Mouse (Mus musculus): ENCODE measurements around the gene Ankrd11. TPM values are rescaled to one million over a fixed set of nuclear protein-coding genes. Genes with fewer than 3 reads are reported as not detected.
A peak's percentile ranks its signal among the peaks of the same experiment; 100 is the strongest.

Ankrd11 gene
- total RNA-seq, 2 experiments from 2014 or later = 146 to 151 TPM

DNA sequence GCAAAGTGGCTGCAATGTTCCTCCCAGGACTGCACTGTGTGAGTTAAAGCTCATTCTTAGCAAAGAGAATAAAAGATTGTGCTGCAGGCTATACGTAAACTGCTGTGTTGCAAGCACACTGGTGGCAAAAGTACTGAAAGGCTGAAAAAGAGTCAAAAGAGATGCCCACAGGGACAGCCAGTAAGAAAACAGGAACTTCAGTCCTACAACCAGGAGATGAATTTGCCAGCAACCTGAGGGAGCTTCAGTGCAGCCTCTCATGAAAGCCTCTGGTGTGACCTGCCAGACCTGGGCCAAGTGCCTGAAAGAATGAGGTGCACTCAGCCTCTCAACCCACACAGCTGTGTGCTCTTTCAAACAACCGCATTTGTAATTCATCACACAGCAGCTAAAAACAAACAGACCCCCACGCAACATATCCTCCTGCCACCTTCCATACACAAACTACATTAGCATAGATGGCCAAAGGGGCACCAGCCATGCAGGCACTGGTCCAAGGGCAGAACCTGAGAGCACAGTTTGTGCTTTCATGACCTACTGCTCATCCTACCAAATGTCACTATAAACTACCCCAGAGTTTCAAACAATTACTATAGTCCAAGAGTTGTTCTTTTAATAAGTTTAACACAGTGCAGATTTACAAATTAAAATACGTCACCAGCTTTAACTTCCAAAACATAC is 23.5 kb downstream of the Ankrd11 start:
- DNase-seq (ENCODE audit: low spot score in 2 of 2) = no peak
- intact Hi-C loops (cut with DNase I) = no loop called here

DNA sequence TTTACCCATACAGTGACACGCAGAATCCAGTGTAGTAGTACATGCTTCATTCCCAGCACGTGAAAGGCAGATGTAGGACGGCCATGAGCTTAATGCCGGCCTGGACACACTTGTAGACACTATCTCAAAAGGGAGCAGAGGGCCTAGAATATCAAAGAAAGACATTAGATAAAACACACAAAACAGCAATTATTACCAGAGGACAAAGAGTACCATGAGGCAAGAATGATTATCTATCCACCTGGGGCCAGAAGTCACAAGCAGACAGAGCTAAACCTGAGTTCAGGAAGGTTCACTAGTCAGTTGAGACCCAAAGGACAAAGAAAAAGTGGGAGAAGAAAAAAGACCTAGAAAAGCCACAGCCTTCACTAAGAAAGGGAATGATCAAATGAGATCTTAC is 24.9 kb downstream of the Ankrd11 start:
- intact Hi-C loops (cut with DNase I) = no loop called here
- DNase-seq (ENCODE audit: low spot score in 2 of 2) = no peak

DNA sequence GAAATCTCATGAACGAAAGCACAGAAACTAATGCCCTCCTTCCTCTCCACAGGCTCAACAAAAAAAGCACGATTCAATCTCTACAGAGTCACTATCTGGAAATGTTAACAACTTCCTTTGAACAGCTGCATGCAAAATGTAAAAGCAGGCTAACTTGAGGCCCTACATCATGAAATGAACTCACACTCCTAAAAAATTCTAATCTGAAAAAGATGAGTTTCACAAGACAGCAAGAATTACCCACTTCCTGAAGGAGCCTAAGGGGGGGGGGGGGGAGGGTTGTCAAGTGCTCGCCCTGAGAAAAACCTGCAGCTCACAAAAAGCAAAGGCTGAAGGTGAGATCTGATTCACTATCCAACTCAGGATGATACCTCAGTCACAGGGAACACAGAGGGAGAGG is 27.0 kb downstream of the Ankrd11 start:
- intact Hi-C loops (cut with DNase I) = no loop called here
- peak in 1 of 2 experiments; percentile 23 for DNase-seq (ENCODE audit: low spot score in 2 of 2)

DNA sequence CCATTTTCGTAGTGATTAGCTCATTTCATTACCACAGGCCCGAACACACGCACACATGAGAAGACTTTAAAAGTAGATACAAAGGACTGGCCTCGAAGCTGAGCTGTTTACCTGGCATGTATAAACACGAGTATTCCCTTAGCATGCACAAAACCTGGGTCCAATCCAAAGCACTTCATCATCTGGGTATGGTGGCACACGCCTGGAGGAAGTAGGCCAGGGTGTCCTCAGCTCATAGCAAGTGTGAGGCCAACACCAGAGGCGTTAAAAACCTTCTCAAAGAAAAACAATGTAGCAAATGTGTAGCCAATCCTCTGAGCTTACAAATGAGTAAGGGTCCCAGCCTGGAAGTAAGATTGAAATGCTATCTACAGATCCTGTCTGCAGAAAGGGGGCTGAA is 27.6 kb downstream of the Ankrd11 start:
- DNase-seq (ENCODE audit: low spot score in 2 of 2) = peak in 1 of 2 experiments; percentile 48
- intact Hi-C loops (cut with DNase I) = no loop called here

GRCm38 (mm10) chr8:123011321-123011720 is 30.8 kb downstream of the Ankrd11 start:
- intact Hi-C loops (cut with DNase I) = no loop called here

GRCm38 (mm10) chr8:123005805-123006204 is 36.3 kb downstream of the Ankrd11 start:
- intact Hi-C loops (cut with DNase I) = no loop called here
- no peak for DNase-seq (ENCODE audit: low spot score in 2 of 2)

More at GRCm38 (mm10) chr8:123011321-123011720, 30.8 kb downstream of the Ankrd11 start:
- DNase-seq (ENCODE audit: low spot score in 2 of 2) = no peak

GRCm38 (mm10) chr8:123005328-123005727 is 36.7 kb downstream of the Ankrd11 start:
- intact Hi-C loops (cut with DNase I) = no loop called here
- DNase-seq (ENCODE audit: low spot score in 2 of 2) = no peak

DNA sequence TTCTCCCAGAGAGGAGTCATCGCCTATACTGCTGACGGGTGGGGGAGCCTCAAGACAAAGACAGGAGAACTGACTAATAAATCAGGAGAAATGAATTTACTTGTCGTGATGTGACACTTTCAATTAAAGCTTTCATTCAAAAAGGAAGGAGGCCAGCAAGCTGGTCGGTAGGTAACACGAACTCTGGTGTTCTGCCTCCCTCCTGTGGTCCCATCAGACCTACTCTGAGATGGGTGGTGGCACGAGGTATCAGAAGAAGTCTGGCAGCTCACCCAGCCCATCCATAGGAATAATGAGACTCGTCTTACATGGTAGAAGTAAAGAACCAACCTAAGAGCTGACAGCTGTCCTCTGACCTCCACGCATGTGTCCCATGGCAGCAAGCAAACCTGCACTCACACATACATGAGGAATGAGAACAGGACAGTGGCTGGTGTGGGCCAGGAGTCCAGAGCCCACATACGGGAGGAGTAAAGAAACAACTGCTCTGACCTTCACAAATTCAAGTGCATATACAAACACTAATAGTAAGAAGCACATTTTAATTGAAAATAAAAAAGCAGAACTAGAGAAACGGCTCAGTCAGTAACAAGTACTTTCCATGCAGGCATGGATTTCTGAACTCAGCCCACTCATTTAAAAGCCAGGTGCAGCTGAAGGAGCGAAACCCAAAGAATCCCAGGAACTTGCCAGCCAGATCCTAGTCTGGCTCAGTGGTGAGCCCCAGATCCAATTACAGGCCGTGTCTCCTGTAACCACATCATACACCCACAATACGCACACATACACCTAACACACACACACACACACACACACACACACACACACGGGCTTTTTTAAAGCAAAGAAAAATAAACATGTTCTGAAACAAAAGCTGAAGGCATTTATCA is 37.8 kb downstream of the Ankrd11 start:
- intact Hi-C loops (cut with DNase I) = no loop called here
- DNase-seq (ENCODE audit: low spot score in 2 of 2) = no peak

DNA sequence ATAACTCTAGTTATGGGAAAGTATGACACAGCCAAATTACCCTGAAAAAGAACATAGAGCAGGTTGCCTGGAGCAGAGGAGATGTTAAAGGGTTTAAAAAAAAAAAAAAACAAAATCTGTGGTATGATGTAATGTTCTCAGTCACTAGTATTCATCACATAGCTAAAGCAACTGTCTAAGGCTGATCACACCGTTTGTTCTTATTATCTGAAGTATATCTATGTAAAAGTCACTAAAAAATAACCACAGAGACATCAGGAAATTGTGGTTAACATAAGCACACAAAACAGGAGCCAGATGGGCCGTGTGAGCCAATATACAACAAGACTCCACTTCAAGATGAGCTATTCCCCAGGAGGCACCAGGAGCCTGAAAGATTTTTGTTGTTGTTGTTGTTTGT is 41.8 kb downstream of the Ankrd11 start:
- intact Hi-C loops (cut with DNase I) = no loop called here
- DNase-seq (ENCODE audit: low spot score in 2 of 2) = no peak

DNA sequence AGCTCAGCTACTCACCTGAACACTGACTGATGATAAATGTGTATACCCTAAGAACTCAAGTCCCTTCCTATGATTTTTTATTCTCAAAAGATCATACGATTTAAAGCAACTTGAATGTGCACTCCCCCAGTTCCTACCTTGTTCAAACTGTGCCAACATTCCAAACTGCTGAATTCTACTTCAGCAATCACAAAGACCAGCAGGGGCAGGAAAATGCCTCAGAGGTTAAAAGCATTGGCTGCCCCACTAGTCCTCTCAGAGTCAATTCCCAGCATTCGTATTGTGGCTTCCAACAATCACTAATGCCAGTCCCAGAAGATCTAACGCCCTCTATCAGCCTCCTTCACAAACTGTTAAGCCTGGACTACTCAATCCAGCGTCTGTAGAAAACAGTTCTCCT is 44.1 kb downstream of the Ankrd11 start:
- DNase-seq (ENCODE audit: low spot score in 2 of 2) = no peak
- intact Hi-C loops (cut with DNase I) = no loop called here

GRCm38 (mm10) chr8:122993740-122994139 is 48.3 kb downstream of the Ankrd11 start:
- intact Hi-C loops (cut with DNase I) = loop anchor here (5.0 kb wide), 1 partner anchor 39 kb away; no protein-coding TSS in a partner anchor
- no peak for DNase-seq (ENCODE audit: low spot score in 2 of 2)

DNA sequence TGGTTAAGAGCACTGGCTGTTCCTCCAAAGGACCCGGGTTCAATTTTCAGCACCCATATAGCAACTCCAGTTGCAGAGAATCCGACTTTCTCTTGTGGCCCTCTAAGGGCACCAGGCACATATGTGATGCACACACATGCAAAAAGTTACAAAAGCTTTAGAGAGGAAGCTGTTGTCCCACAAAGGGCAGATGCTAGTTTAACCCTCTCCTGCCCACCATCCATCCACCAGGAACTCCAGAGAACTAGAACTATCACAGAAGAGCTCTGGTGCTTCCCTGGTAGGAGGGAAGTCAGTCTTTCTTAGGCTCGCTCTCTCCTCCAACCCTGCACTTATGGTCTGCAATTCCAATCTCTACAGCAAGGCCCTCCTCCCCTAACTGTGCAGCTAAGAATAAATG is 49.0 kb downstream of the Ankrd11 start:
- intact Hi-C loops (cut with DNase I) = loop anchor here (5.0 kb wide), 1 partner anchor 39 kb away; no protein-coding TSS in a partner anchor
- DNase-seq (ENCODE audit: low spot score in 2 of 2) = no peak

GRCm38 (mm10) chr8:122992296-122992695 is 49.8 kb downstream of the Ankrd11 start:
- DNase-seq (ENCODE audit: low spot score in 2 of 2) = no peak
- intact Hi-C loops (cut with DNase I) = loop anchor here (5.0 kb wide), 1 partner anchor 40 kb away; no protein-coding TSS in a partner anchor

DNA sequence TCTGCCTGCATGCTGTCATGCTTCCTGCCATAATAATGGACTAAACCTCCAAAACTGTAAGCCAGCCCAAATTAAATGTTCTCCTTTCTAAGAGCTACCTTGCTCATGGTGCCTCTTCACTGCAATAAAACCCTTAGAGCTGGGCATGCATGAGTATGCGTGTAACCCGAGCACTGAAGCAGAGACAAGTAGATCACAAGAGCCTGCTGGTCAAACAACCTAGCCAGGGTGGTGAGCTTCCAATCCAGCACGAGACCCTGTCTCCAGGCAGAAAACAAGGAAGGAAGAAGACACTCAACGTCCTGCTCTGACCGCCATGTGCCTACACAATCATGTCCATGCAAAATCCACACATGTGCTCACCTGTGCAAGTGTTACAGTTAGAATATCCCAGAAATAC is 50.7 kb downstream of the Ankrd11 start:
- no peak for DNase-seq (ENCODE audit: low spot score in 2 of 2)
- intact Hi-C loops (cut with DNase I) = loop anchor here (5.0 kb wide), 1 partner anchor 41 kb away; no protein-coding TSS in a partner anchor

GRCm38 (mm10) chr8:122989976-122990375 is 52.1 kb downstream of the Ankrd11 start:
- no peak for DNase-seq (ENCODE audit: low spot score in 2 of 2)
- intact Hi-C loops (cut with DNase I) = loop anchor here (5.0 kb wide), 2 partner anchors 42 to 58 kb away; no protein-coding TSS in a partner anchor

GRCm38 (mm10) chr8:122988955-122989354 is 53.1 kb downstream of the Ankrd11 start:
- no peak for DNase-seq (ENCODE audit: low spot score in 2 of 2)
- intact Hi-C loops (cut with DNase I) = loop anchor here (5.0 kb wide), 1 partner anchor 57 kb away; no protein-coding TSS in a partner anchor

- DNase-seq (ENCODE audit: low spot score in 2 of 2) = no peak
- intact Hi-C loops (cut with DNase I) = loop anchor here (5.0 kb wide), 1 partner anchor 55 kb away; no protein-coding TSS in a partner anchor
Measured at GRCm38 (mm10) chr8:122987255-122987654, 54.8 kb downstream of the Ankrd11 start.

DNA sequence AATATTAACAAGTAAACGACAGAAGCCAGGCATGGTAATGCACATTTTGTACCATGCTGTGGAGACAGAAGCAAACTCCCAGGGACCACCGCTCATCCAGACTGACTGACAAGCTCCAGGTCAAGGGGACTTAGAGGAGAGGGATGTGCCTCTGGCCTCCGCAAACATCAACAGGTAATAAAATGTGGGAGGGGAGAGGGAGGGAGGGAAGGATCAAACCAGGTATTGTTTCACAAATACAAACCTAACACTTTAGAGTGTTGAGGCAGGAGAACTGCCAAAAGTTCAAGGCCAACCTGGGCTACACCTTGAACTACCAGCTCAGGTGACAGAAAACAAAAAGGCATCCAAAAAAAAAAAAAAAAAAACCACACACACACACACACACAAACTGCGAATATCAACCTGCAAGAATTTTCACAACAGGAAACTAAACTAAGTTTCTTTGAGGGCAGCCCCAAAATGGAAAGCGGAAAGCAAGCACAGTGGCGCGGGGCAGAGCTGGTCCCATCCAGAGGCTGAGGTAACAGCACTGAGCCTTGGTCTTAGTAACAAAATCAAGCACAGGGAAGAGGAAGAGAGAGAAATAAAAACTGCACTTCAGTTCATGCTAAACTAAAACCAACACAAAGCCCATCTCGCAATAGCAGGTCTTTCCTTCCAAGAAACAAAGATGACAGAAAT is 55.4 kb downstream of the Ankrd11 start:
- intact Hi-C loops (cut with DNase I) = loop anchor here (5.0 kb wide), 1 partner anchor 54 kb away; no protein-coding TSS in a partner anchor

DNA sequence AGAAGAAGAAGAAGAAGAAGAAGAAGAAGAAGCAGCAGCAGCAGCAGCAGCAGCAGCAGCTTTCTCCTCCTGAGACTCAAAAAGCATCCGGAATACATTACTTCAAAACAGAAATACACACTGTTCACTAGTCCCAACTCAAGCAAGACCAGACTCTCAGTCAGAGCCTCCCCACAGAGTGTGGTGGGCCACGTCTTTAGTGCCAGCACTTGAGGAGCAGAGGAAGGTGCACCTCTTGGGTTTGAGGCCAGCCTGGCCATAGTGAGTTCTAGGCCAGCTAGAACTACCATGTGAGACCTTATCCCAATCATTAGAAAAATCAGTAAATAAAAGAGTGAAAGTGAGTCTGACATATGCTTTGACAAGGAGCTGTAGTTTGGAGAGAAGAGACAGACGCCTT is 57.9 kb downstream of the Ankrd11 start:
- no peak for DNase-seq (ENCODE audit: low spot score in 2 of 2)
- intact Hi-C loops (cut with DNase I) = no loop called here

More for the DNA sequence above, 55.4 kb downstream of the Ankrd11 start:
- DNase-seq (ENCODE audit: low spot score in 2 of 2) = no peak
